Mouse (Mus musculus): ENCODE measurements around the gene Krcc1. TPM values are rescaled to one million over a fixed set of nuclear protein-coding genes. Genes with fewer than 3 reads are reported as not detected.
A peak's percentile ranks its signal among the peaks of the same experiment; 100 is the strongest.

Gene Krcc1
- polyA plus RNA-seq, 1 experiment from 2014 or later, result 69.2 TPM

DNA sequence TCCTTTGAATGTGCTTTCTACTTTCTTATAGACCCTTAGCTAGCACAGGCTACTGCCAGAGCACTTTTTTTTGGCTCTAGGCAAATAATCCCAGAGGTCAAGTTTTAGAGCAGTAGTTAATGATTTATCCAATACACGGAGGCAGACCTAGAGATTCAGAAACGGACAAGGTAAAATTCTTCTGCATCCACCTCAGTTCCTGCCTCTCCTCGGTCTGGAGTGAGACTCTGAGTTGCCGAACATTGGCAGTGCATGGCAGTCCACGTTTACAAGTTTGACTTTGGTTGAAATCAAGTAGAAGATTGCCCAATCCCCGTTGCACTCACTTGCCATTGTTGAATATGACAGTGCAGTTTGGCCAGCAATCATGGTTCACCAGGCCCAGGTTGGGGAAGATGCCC, 34.4 kb upstream of the Krcc1 start:
- H3K27me3 ChIP-seq (ENCODE audit: control insufficient read depth, insufficient read depth, low read length), result no peaks in the 10 kb centered on the region

GRCm38 (mm10) chr6:71239069-71239750, 32.3 kb upstream of the Krcc1 start:
- Histone ChIP-seq H3K9ac (ENCODE audit: low read length) (no peak overlapping the region), H3K27ac (replicated peaks in 1 of 2; ENCODE audit: control insufficient read depth in 1 of 2, insufficient read depth in 1 of 2, low read depth in 2 of 2, low read length in 2 of 2) (no peak overlapping the region), H3K4me2 (ENCODE audit: low read length) (no peak overlapping the region), H3K27me3 (ENCODE audit: control insufficient read depth, insufficient read depth, low read length) (no peaks in the 10 kb centered on the region), H3K36me3 (ENCODE audit: control insufficient read depth, insufficient read depth, low read length) (peaks cover 57% of the 10 kb centered on the region), H3K4me3 (ENCODE audit: control insufficient read depth in 1 of 2, insufficient read depth in 1 of 2, low read depth in 1 of 2, low read length in 2 of 2) (no peak overlapping the region), H3K4me1 (ENCODE audit: control insufficient read depth in 2 of 2, insufficient read depth in 2 of 2, low read length in 2 of 2) (peaks cover 12 to 23% of the 10 kb centered on the region in 2 experiments), H3K9me3 (ENCODE audit: control insufficient read depth, low read length) (no peaks in the 10 kb centered on the region)
- 91% methylated on average over 26 of the region's 26 CpGs for WGBS
- no peak for ATAC-seq (ENCODE audit: insufficient number of reproducible peaks, insufficient read depth, low FRiP score, low read depth)

More for the DNA sequence above, 34.4 kb upstream of the Krcc1 start:
- no peak for ATAC-seq (ENCODE audit: insufficient number of reproducible peaks, insufficient read depth, low FRiP score, low read depth)
- H3K4me2 ChIP-seq (ENCODE audit: low read length), result no peak overlapping the region
- no peaks in the 10 kb centered on the region for H3K9me3 ChIP-seq (ENCODE audit: control insufficient read depth, low read length)
- no peak overlapping the region for H3K9ac ChIP-seq (ENCODE audit: low read length)
- peaks cover 72% of the 10 kb centered on the region for H3K36me3 ChIP-seq (ENCODE audit: control insufficient read depth, insufficient read depth, low read length)
- H3K4me1 ChIP-seq (ENCODE audit: control insufficient read depth in 2 of 2, insufficient read depth in 2 of 2, low read length in 2 of 2), result peaks cover 9 to 14% of the 10 kb centered on the region in 2 experiments
- no peak overlapping the region for H3K27ac ChIP-seq (replicated peaks in 1 of 2; ENCODE audit: control insufficient read depth in 1 of 2, insufficient read depth in 1 of 2, low read depth in 2 of 2, low read length in 2 of 2)
- no peak overlapping the region for H3K4me3 ChIP-seq (ENCODE audit: control insufficient read depth in 1 of 2, insufficient read depth in 1 of 2, low read depth in 1 of 2, low read length in 2 of 2)
- WGBS, result 88% methylated on average over 6 of the region's 6 CpGs

DNA sequence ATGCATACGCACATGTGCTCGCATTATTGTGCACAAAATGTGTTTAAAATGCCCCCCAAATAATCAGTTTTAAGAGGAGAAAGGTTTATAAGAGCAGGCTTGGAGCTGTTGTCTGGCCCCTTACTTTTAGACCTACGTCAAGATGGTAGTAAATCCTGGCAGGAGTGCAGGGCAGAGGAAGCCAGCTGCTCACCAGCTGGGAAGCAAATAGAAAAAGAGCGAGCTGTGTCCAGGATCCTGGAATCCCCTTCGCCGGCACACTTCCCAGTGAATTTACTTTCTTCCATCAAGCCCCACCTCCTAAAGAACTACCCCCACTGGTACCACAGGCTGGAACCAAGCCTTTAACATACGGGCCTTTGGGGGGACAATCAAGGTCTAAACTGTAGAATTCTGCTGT, 30.6 kb upstream of the Krcc1 start:
- Histone ChIP-seq H3K27ac (replicated peaks in 1 of 2; ENCODE audit: control insufficient read depth in 1 of 2, insufficient read depth in 1 of 2, low read depth in 2 of 2, low read length in 2 of 2) (peak overlapping the region; percentile 64 to 72), H3K27me3 (ENCODE audit: control insufficient read depth, insufficient read depth, low read length) (no peaks in the 10 kb centered on the region), H3K9ac (ENCODE audit: low read length) (no peak overlapping the region), H3K9me3 (ENCODE audit: control insufficient read depth, low read length) (no peaks in the 10 kb centered on the region), H3K36me3 (ENCODE audit: control insufficient read depth, insufficient read depth, low read length) (peaks cover 50% of the 10 kb centered on the region), H3K4me3 (ENCODE audit: control insufficient read depth in 1 of 2, insufficient read depth in 1 of 2, low read depth in 1 of 2, low read length in 2 of 2) (no peak overlapping the region), H3K4me2 (ENCODE audit: low read length) (no peak overlapping the region), H3K4me1 (ENCODE audit: control insufficient read depth in 2 of 2, insufficient read depth in 2 of 2, low read length in 2 of 2) (peaks cover 12 to 23% of the 10 kb centered on the region in 2 experiments)
- no peak for ATAC-seq (ENCODE audit: insufficient number of reproducible peaks, insufficient read depth, low FRiP score, low read depth)
- 77% methylated on average over 7 of the region's 7 CpGs for WGBS

DNA sequence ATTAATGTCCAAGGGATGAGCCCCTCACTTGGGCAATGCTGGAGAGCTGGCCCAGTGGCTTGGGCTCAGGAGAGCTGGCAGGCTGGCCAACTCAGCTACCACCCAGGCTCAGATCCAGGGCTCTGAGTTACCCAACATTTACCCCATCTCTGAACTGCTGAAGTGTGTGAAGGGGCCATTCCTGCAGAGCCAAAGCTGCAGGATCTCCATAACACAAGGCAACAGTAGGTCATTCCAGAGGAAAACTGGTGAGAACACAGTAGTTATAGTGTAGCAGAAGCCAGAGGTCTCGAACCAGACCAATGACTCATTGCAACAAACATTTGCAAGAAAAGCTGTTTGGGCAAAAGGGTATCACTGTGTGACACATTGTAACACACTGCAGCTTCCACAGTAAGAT, 28.7 kb upstream of the Krcc1 start:
- H3K36me3 ChIP-seq (ENCODE audit: control insufficient read depth, insufficient read depth, low read length), result peaks cover 31% of the 10 kb centered on the region
- ATAC-seq (ENCODE audit: insufficient number of reproducible peaks, insufficient read depth, low FRiP score, low read depth), result no peak
- H3K4me2 ChIP-seq (ENCODE audit: low read length), result no peak overlapping the region
- peaks cover 12 to 23% of the 10 kb centered on the region in 2 experiments for H3K4me1 ChIP-seq (ENCODE audit: control insufficient read depth in 2 of 2, insufficient read depth in 2 of 2, low read length in 2 of 2)
- 44% methylated on average over 1 of the region's 1 CpGs for WGBS
- H3K9ac ChIP-seq (ENCODE audit: low read length), result no peak overlapping the region
- H3K27ac ChIP-seq (replicated peaks in 1 of 2; ENCODE audit: control insufficient read depth in 1 of 2, insufficient read depth in 1 of 2, low read depth in 2 of 2, low read length in 2 of 2), result 0 out of 4 replicates have a peak overlapping the region, but pooled peaks of 1 of the 2 experiments have one; percentile 24
- no peaks in the 10 kb centered on the region for H3K27me3 ChIP-seq (ENCODE audit: control insufficient read depth, insufficient read depth, low read length)
- H3K4me3 ChIP-seq (ENCODE audit: control insufficient read depth in 1 of 2, insufficient read depth in 1 of 2, low read depth in 1 of 2, low read length in 2 of 2), result no peak overlapping the region
- no peaks in the 10 kb centered on the region for H3K9me3 ChIP-seq (ENCODE audit: control insufficient read depth, low read length)

DNA sequence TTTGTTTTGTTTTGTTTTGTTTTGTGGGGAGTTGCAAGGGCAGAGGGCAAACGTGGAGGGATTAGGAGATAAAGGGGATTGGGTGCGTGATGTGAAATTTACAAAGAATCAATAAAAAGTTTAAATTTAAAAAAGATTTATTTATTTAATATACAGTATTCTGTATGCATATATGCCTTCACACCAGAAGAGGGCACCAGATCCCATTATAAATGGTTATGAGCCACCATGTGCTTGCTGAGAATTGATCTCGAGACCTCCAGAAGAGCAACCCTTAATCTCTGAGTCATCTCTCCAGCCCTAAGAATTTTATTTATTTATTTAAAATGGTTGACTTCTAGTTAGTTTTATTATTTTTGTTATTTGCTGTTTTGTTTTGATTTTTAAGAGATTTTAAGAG, 28.2 kb upstream of the Krcc1 start:
- no peak for ATAC-seq (ENCODE audit: insufficient number of reproducible peaks, insufficient read depth, low FRiP score, low read depth)
- H3K4me2 ChIP-seq (ENCODE audit: low read length), result no peak overlapping the region
- peaks cover 16 to 27% of the 10 kb centered on the region in 2 experiments for H3K4me1 ChIP-seq (ENCODE audit: control insufficient read depth in 2 of 2, insufficient read depth in 2 of 2, low read length in 2 of 2)
- no peak overlapping the region for H3K4me3 ChIP-seq (ENCODE audit: control insufficient read depth in 1 of 2, insufficient read depth in 1 of 2, low read depth in 1 of 2, low read length in 2 of 2)
- no peak overlapping the region for H3K9ac ChIP-seq (ENCODE audit: low read length)
- no peak overlapping the region for H3K27ac ChIP-seq (replicated peaks in 1 of 2; ENCODE audit: control insufficient read depth in 1 of 2, insufficient read depth in 1 of 2, low read depth in 2 of 2, low read length in 2 of 2)
- 86% methylated on average over 3 of the region's 3 CpGs for WGBS
- H3K36me3 ChIP-seq (ENCODE audit: control insufficient read depth, insufficient read depth, low read length), result peaks cover 27% of the 10 kb centered on the region
- H3K27me3 ChIP-seq (ENCODE audit: control insufficient read depth, insufficient read depth, low read length), result no peaks in the 10 kb centered on the region
- no peaks in the 10 kb centered on the region for H3K9me3 ChIP-seq (ENCODE audit: control insufficient read depth, low read length)

- H3K9ac ChIP-seq (ENCODE audit: low read length), result peak overlapping the region; percentile 35; the same call in 1 of the 2 replicates
- 87% methylated on average over 1 of the region's 1 CpGs for WGBS
- no peak overlapping the region for H3K4me3 ChIP-seq (ENCODE audit: control insufficient read depth in 1 of 2, insufficient read depth in 1 of 2, low read depth in 1 of 2, low read length in 2 of 2)
- peaks cover 21 to 32% of the 10 kb centered on the region in 2 experiments for H3K4me1 ChIP-seq (ENCODE audit: control insufficient read depth in 2 of 2, insufficient read depth in 2 of 2, low read length in 2 of 2)
- peaks cover 29% of the 10 kb centered on the region for H3K36me3 ChIP-seq (ENCODE audit: control insufficient read depth, insufficient read depth, low read length)
- H3K4me2 ChIP-seq (ENCODE audit: low read length), result 0 out of 2 replicates have a peak overlapping the region, but pooled peaks have one; percentile 12
- ATAC-seq (ENCODE audit: insufficient number of reproducible peaks, insufficient read depth, low FRiP score, low read depth), result 0 out of 2 replicates have a peak, but pooled peaks have one; percentile 15
- no peaks in the 10 kb centered on the region for H3K9me3 ChIP-seq (ENCODE audit: control insufficient read depth, low read length)
- H3K27ac ChIP-seq (replicated peaks in 1 of 2; ENCODE audit: control insufficient read depth in 1 of 2, insufficient read depth in 1 of 2, low read depth in 2 of 2, low read length in 2 of 2), result peak overlapping the region; percentile 61 to 80
- H3K27me3 ChIP-seq (ENCODE audit: control insufficient read depth, insufficient read depth, low read length), result no peaks in the 10 kb centered on the region
Measured at GRCm38 (mm10) chr6:71248420-71248819, 23.1 kb upstream of the Krcc1 start.

DNA sequence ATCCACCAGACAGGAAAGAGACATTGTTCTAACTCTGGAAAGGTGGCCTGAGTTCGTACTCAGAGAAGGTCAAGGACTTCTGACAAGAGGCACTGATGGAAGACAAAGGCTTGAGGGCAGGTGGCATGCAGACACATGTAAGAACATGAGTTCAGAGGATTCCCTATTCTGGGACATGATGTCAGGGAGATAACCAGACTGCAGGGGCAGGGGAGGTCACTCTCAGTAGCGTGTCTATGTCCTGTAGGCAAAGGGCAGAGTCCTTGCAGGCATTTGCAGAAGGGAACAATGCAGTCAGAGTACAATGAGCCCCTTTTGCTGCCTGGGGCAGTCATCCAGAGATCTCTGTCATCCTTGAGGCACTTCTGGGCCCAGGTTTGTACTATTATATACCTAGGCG, 21.9 kb upstream of the Krcc1 start:
- no peak for ATAC-seq (ENCODE audit: insufficient number of reproducible peaks, insufficient read depth, low FRiP score, low read depth)
- H3K4me2 ChIP-seq (ENCODE audit: low read length), result no peak overlapping the region

More for the DNA sequence above, 21.9 kb upstream of the Krcc1 start:
- Histone ChIP-seq H3K36me3 (ENCODE audit: control insufficient read depth, insufficient read depth, low read length) (peaks cover 29% of the 10 kb centered on the region), H3K9ac (ENCODE audit: low read length) (peak overlapping the region; percentile 35; the same call in 1 of the 2 replicates), H3K9me3 (ENCODE audit: control insufficient read depth, low read length) (no peaks in the 10 kb centered on the region), H3K4me3 (ENCODE audit: control insufficient read depth in 1 of 2, insufficient read depth in 1 of 2, low read depth in 1 of 2, low read length in 2 of 2) (no peak overlapping the region), H3K27me3 (ENCODE audit: control insufficient read depth, insufficient read depth, low read length) (no peaks in the 10 kb centered on the region), H3K4me1 (ENCODE audit: control insufficient read depth in 2 of 2, insufficient read depth in 2 of 2, low read length in 2 of 2) (peaks cover 21 to 32% of the 10 kb centered on the region in 2 experiments), H3K27ac (replicated peaks in 1 of 2; ENCODE audit: control insufficient read depth in 1 of 2, insufficient read depth in 1 of 2, low read depth in 2 of 2, low read length in 2 of 2) (peak overlapping the region; percentile 61 to 80)
- 40% methylated on average over 3 of the region's 3 CpGs for WGBS

All from heart, embryonic 14.5 days (tissue).